Mouse (Mus musculus) 3T3-L1 (cell line): ENCODE measurements around the gene Tomm7.
A peak's percentile ranks its signal among the peaks of the same experiment; 100 is the strongest.
"Not testable (repeated sequence)": the region's sequence is repeated elsewhere in the genome, so short reads cannot be mapped to it uniquely, and the experiment has no call there.

Experiments
- DNase-seq: peaks from one replicate; pipeline ENCODE4 v3.0.0-alpha.2; 2015; ENCODE audit warnings: low read depth, low spot score

Gene Tomm7

GRCm38 (mm10) chr5:23852916-23853315 lies 9.0 kb upstream of the Tomm7 start:
- peak; percentile 67 for DNase-seq

- DNase-seq, result peak; percentile 67
Measured at GRCm38 (mm10) chr5:23851160-23851555, 7.2 kb upstream of the Tomm7 start.

DNA sequence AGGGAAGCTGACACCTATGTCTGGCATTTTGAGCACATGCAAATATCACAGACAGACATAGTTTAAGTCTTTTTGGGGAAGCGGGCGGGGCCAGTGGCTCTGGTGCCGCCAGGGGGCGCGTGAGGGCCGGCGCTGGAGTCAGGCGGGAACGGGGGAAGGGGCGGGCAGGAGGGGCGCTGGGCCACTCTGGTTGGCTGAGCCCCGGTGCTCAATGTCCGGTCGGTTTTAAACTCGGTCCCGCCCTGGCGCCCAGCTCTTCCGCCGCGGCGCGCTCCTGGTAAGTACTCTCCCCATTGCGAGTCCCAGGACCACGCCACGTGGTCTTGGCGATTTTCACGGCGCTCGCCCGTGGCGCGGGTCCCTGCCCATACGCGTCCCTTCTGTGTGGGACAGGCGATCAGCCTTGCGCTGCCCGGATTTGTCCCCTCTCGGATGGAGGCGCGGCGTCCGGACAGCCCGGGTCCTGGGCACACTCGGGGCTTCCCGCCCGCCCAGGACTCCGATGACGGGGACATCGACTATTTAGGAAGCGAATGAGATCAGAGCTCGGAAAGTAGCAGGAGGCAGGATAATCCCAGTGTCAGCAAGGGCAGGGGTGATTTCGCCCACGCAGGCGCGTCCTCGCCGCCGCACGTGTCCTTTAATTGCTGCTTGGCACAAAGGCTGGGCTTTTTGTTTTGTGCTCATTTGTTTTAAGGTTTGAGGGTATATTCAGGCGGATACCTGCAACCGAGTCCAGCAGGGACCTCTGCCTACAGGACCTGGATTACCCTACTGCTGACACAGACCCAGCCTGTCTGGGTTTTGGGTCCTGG lies 6.6 kb upstream of the Tomm7 start:
- peak; percentile 87 for DNase-seq

DNA sequence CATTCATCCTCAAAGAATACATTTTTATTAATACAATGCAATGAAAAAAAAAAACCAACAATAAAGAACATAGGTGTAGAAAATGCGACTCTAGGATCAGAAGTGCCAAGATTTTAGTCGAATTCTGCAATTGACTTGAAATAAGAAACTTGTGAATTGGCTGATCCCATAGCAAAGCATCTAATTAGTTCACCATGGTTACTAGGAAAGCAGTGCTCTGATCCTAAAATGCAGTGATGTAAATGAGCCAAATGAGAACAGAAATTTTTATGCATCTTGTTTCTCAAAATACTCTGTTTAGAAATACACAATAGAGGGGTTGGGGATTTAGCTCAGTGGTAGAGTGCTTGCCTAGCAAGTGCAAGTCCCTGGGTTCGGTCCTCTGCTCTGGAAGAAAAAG lies 1.2 kb upstream of the Tomm7 start:
- no peak for DNase-seq

- DNase-seq, result peak; percentile 66
Measured at GRCm38 (mm10) chr5:23844531-23844841, 525 bp upstream of the Tomm7 start.

DNA sequence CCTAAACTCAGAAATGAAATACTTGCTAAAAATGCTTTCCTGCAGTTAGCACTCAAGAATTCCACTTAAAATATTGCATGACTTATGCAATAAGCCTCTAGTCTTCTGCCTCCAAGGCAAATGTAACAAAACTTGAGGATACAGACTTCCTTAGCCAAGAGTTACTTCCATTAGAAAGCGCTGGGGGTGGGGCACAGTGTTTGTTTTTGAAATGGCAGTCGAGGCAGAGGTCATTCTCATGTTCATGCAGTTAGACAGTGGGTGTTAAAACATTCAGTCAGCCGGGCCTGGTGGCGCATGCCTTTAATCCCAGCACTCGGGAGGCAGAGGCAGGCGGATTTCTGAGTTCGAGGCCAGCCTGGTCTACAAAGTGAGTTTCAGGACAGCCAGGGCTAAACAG lies 5.8 kb downstream of the Tomm7 start:
- DNase-seq, result no peak

DNA sequence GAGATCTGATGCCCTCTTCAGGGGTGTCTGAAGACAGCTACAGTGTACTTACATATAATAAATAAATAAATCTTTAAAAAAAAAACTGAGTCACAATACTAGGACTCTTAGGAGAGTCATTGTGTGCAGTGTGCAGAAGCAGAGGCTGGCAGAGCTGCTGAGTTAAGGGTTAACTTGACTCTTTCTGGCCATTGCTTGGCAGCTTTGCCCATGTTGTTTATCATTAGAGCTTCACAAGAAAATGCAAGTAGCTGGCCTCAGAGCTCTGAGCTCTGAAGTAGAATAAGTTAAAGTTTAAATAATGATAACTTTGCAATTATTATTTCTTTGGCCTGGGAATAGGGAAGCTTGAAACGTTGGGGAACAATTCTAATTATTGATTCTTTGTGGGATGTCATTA lies 8.3 kb downstream of the Tomm7 start:
- DNase-seq, result not testable (repeated sequence)

DNA sequence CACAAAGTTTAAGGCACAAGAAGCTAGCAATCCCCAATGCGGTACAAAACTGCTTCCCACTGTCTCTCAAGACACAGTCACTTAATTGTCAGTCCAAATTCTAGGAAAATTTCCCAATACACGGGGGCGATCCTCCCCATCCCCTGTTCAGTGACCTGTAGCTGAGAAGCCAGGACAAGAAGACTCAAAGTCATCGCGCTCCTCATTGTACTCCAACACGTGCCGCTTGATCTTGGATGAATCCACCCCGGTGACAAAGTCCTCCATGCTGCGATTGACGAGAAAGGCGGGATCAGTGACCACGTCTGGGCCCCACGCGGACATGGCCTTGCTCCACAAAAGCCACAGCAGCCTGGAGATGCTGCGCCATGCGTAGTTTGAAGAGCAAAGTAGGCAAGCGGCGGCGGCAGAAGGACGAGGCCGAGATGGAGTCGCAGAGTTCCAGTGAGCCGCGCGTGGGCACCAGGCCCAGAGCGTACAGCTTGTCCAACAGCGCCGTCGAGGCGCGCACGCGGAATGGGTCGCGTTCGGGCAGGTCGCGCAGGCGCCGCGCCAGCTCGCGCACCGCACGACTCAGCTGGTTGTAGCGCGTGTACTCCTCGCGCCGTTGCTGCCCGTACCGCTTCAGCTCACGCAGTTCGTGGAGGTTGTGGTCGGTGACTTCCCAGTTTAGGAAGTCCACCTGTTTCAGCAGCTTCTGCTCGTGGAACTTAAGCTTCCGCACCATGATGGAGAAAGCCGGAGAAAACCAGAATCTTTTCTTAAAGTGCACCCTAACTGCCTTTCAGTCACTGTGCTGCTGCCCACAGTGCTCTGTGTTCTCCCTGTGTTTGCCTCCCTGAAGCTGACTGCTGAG lies 12.8 kb downstream of the Tomm7 start:
- no peak for DNase-seq

DNA sequence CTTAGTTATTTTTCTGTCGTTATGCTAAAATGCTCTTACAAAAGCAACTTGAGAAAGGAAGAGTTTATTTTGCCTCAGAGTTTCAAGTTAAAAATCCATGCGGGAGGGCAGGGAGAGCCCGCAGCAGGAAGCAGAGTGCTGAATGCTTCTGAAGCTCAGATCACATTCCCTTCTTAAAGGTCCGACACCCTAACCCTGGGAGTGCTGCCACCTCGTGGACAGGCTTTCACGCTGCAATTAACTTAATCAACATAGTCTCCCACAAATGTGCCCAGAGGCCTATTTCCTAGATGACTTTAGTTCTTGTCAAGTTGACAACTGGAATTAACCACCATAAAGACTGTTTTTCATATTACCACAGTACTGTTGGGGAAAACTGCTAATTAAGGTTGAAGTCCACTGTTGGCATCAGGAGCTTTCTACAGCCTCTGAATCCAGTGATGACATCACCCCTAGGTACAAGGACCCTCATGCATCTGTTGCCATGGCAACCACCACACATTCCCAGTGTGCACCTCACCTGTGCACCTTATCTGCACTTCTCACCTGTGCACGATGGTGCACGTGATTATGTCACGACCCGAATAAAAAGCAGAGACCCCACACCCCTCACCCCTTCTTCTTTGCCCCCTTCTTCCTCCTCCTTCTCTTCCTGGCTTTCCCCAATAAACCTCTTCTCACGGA lies 17.5 kb downstream of the Tomm7 start:
- DNase-seq, result peak; percentile 81

DNA sequence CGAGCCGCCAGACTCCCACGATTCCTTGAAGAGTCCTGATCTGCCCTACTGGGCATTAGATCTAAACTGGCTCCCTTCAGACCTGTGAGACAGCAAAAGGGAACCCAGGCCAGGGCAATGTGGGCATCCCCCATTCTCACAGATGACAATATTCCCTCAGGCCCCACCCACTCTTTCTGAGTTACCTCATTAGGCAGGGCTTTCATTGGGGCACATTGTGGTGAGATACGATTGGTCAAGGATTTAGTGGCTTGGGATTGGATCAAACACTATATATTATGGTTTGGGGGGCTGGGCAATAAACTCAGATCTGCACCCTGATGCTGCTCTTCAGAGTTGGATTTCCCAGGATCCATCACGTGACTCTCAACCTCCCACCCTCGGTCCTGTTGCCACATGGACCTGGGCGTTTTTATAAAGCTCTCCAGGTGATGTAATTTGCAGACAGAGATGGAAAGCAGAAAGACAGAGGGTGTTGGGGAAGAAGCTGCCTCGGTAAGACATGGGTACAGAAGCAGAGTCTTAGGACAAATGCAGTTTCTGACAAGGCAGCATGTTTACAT lies 19.7 kb downstream of the Tomm7 start:
- DNase-seq, result no peak

GRCm38 (mm10) chr5:23822306-23822705 lies 21.7 kb downstream of the Tomm7 start:
- no peak for DNase-seq

- DNase-seq, result no peak
Measured at GRCm38 (mm10) chr5:23816681-23817080, 27.3 kb downstream of the Tomm7 start.

- no peak for DNase-seq
Measured at GRCm38 (mm10) chr5:23814841-23815240, 29.1 kb downstream of the Tomm7 start.

- DNase-seq, result peak; percentile 81
Measured at GRCm38 (mm10) chr5:23792726-23793125, 51.2 kb downstream of the Tomm7 start.

DNA sequence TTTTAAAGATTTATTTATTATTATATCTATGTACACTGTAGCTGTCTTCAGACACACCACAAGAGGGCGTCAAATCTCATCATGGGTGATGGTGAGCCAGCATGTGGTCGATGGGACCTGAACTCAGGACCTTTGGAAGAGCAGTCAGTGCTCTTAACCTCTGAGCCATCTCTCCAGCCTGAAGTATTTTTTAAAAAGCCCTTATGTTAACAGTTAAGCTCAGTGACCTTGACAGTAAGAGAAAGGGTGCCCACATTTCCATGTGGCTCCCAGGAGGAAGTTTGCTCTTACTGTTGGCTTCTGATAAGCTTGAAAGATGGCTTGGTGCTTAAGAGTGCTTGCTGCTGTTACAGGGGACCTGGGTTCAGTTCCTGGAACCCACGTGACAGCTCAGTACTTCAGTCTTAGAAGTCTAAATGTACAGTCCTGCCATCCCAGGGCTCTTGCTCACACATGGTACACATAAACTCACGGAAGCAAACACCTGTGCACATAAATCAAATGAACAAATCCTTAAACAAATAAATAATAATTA lies 54.8 kb downstream of the Tomm7 start:
- DNase-seq, result peak; percentile 22
